Mouse (Mus musculus) embryo, embryonic 10.5 days (tissue): ENCODE results near the gene Aox1.
"Not testable (repeated sequence)": the region's sequence is repeated elsewhere in the genome, so short reads cannot be mapped to it uniquely, and the experiment has no call there.

Experiments used
- DNase-seq: peaks from one replicate; pipeline ENCODE4 v3.0.0-alpha.2; 2015; ENCODE audit warnings: low spot score

The Aox1 gene

GRCm38 (mm10) chr1:58029636-58030117 lies at the start of gene Aox1:
Aox1 (plus strand) TSS chr1:58029931.
- DNase-seq: peak; percentile 55

GRCm38 (mm10) chr1:57989052-57989600 lies 40.6 kb upstream of the Aox1 start:
- no peak for DNase-seq

GRCm38 (mm10) chr1:57991277-57991676 lies 38.5 kb upstream of the Aox1 start:
- DNase-seq: no peak

GRCm38 (mm10) chr1:57995432-57996132 lies 34.1 kb upstream of the Aox1 start, which contains the start of gene Sgo2a:
Sgo2a (plus strand) TSS chr1:57995971.
- peak; percentile 99 for DNase-seq

- no peak for DNase-seq
Measured at GRCm38 (mm10) chr1:57996133-57996615, 33.6 kb upstream of the Aox1 start.

- no peak for DNase-seq
Measured at GRCm38 (mm10) chr1:57998146-57998545, 31.6 kb upstream of the Aox1 start.

GRCm38 (mm10) chr1:58006388-58006787 lies 23.3 kb upstream of the Aox1 start:
- DNase-seq: not testable (repeated sequence)

GRCm38 (mm10) chr1:58018856-58019255 lies 10.9 kb upstream of the Aox1 start, which contains the start of gene Kctd18:
Kctd18 (minus strand) TSS chr1:58018956.
- no peak for DNase-seq

- DNase-seq: no peak
Measured at GRCm38 (mm10) chr1:58027707-58028106, 2.0 kb upstream of the Aox1 start.

- DNase-seq: peak; percentile 43
Measured at GRCm38 (mm10) chr1:58030156-58030871, 583 bp downstream of the Aox1 start.

- DNase-seq: peak; percentile 85
Measured at GRCm38 (mm10) chr1:58031160-58031769, 1.5 kb downstream of the Aox1 start.

- not testable (repeated sequence) for DNase-seq
Measured at GRCm38 (mm10) chr1:58037306-58037705, 7.6 kb downstream of the Aox1 start.

GRCm38 (mm10) chr1:58045076-58045475 lies 15.3 kb downstream of the Aox1 start:
- no peak for DNase-seq

- DNase-seq: no peak
Measured at GRCm38 (mm10) chr1:58045546-58045945, 15.8 kb downstream of the Aox1 start.

- DNase-seq: no peak
Measured at GRCm38 (mm10) chr1:58046721-58047290, 17.1 kb downstream of the Aox1 start.

GRCm38 (mm10) chr1:58049126-58049525 lies 19.4 kb downstream of the Aox1 start:
- no peak for DNase-seq

- DNase-seq: no peak
Measured at GRCm38 (mm10) chr1:58055598-58055997, 25.9 kb downstream of the Aox1 start.

GRCm38 (mm10) chr1:58056074-58056807 lies 26.5 kb downstream of the Aox1 start:
- DNase-seq: no peak

GRCm38 (mm10) chr1:58056939-58057338 lies 27.2 kb downstream of the Aox1 start:
- no peak for DNase-seq

- no peak for DNase-seq
Measured at GRCm38 (mm10) chr1:58058846-58059245, 29.1 kb downstream of the Aox1 start.

- no peak for DNase-seq
Measured at GRCm38 (mm10) chr1:58062131-58062530, 32.4 kb downstream of the Aox1 start.
